Mouse (Mus musculus) T-helper 2 cell (primary cell): Measurements from ENCODE around the gene Cebpb.

Experiments used
- in situ Hi-C: fragments of 300-600 bp; cut with MboI, MseI; formaldehyde crosslinking; loops from one replicate; pipeline ENCODE4 v1.15.1; 2025; ENCODE audit warnings: high pct_unique_total_duplicates

Cebpb gene

GRCm38 (mm10) chr2:167721159-167721882 lies 32.6 kb downstream of the Cebpb start:
- in situ Hi-C loops, result no loop called here

GRCm38 (mm10) chr2:167722538-167722937 lies 33.8 kb downstream of the Cebpb start:
- in situ Hi-C loops, result no loop called here

GRCm38 (mm10) chr2:167723589-167724206 lies 35.0 kb downstream of the Cebpb start:
- in situ Hi-C loops, result no loop called here

- in situ Hi-C loops, result no loop called here
Observed at GRCm38 (mm10) chr2:167725879-167726278, 37.2 kb downstream of the Cebpb start.

DNA sequence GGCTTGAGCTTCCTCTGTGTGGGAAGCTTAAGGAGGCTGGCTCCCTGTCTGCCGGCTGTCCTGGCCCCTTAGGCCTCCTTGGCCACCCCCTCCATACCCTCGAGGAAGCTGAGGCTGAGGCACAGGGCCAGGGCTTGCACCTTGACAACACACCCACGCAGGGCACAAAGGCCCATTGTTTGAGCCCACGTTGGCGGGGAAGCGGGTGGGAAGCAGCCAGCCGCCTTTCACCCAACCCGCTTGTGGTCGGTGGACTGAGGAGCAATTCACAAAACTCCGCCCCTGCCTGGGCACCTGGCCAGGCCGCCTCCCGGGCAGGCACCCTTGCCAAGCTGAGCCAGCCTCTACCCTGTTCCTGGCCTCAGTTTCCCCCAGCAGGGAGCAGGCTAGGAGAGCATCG lies 38.4 kb downstream of the Cebpb start:
- in situ Hi-C loops, result no loop called here

GRCm38 (mm10) chr2:167730036-167730435 lies 41.3 kb downstream of the Cebpb start:
- in situ Hi-C loops, result no loop called here

- in situ Hi-C loops, result no loop called here
Observed at GRCm38 (mm10) chr2:167731149-167731548, 42.4 kb downstream of the Cebpb start.

DNA sequence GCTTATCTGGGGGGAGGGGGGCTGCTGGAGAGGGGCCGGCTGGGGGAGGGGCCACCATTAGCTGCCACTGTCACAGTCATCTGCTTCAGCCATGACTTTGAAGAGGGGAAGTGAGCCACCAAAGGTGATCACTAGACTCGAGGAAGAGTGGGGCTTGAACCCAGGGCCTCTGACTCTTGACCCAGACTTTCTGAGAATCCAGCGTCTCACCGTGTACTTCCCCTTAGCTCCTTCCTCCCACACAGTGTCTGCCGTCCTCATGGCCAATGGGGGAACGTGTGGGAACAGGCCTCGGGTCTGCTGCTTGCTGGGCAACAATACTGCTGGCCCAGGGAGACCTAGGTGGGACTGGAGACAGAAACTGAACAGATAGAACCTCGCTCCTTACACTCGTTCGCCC lies 46.1 kb downstream of the Cebpb start:
- in situ Hi-C loops, result no loop called here

GRCm38 (mm10) chr2:167739030-167739429 lies 50.3 kb downstream of the Cebpb start:
- in situ Hi-C loops, result no loop called here
